Mouse (Mus musculus) midbrain, postnatal 0 days (tissue): ENCODE measurements around the gene Klhl3. TPM values are rescaled to one million over a fixed set of nuclear protein-coding genes. Genes with fewer than 3 reads are reported as not detected.

Experiments used
- ATAC-seq: fragments of 200-750 bp; cut with Nextera tagmentation; 2 replicates; pipeline ENCODE4 v1.8.0; 2017; ENCODE audit warnings: moderate number of reproducible peaks, mild to moderate bottlenecking, moderate TSS enrichment, moderate library complexity; ENCODE audit not compliant: low FRiP score
- DNase-seq: peaks from one replicate; pipeline ENCODE4 v3.0.0-alpha.2; 2015; ENCODE audit warnings: low spot score
- H3K27ac ChIP-seq: fragments of 300-500 bp; sonication (generic); 2 replicates; pipeline ENCODE4 v1.5.1; 2014; ENCODE audit warnings: low read depth, mild to moderate bottlenecking, low read length, mixed read lengths
- H3K27me3 ChIP-seq: fragments of 300-500 bp; sonication (generic); 2 replicates; pipeline ENCODE4 v1.6.1; 2014; ENCODE audit warnings: low read length, control low read depth, mixed read lengths; ENCODE audit not compliant: insufficient read depth
- H3K36me3 ChIP-seq: fragments of 300-500 bp; sonication (generic); 2 replicates; pipeline ENCODE4 v1.6.1; 2014; ENCODE audit warnings: low read length, control low read depth, mixed read lengths; ENCODE audit not compliant: insufficient read depth
- H3K4me1 ChIP-seq: fragments of 300-500 bp; sonication (generic); 2 replicates; pipeline ENCODE4 v1.6.1; 2014; ENCODE audit warnings: mild to moderate bottlenecking, control low read depth, antibody characterized with exemption, low read length, mixed read lengths; ENCODE audit not compliant: insufficient read depth
- H3K4me2 ChIP-seq: fragments of 300-500 bp; sonication (generic); 2 replicates; pipeline ENCODE4 v1.6.1; 2014; ENCODE audit warnings: low read depth, mild to moderate bottlenecking, low read length, mixed read lengths; ENCODE audit not compliant: poor library complexity, severe bottlenecking
- H3K4me3 ChIP-seq: fragments of 300-500 bp; sonication (generic); 2 replicates; pipeline ENCODE4 v1.5.1; 2014; ENCODE audit warnings: low read depth, mild to moderate bottlenecking, low read length, moderate library complexity
- H3K9ac ChIP-seq: fragments of 300-500 bp; sonication (generic); replicated peaks from 2 replicates; pipeline ENCODE4 v1.6.1; 2014; ENCODE audit warnings: mild to moderate bottlenecking, low read length, moderate library complexity, mixed read lengths; ENCODE audit not compliant: poor library complexity, severe bottlenecking
- H3K9me3 ChIP-seq: fragments of 300-500 bp; sonication (generic); 2 replicates; pipeline ENCODE4 v1.6.1; 2016; ENCODE audit warnings: low read length, control low read depth
- CTCF ChIP-seq: IDR thresholded peaks from 2 replicates; pipeline ENCODE4 v1.5.1; 2016; ENCODE audit warnings: antibody characterized with exemption, mild to moderate bottlenecking
- WGBS: fragments of 180-500 bp; shearing (Covaris S2); extraction: QIAGEN DNeasy Blood & Tissue Kit; methylation state at CpG from one replicate; pipeline ENCODE4 v1.1.7; 2014; 5-methylcytosine and 5-hydroxymethylcytosine counted together
- polyA plus RNA-seq: library from polyadenylated mRNA; unstranded; fragments of >200 nt; fragmentation: Nextera tagmentation; extraction: Ambion mirVana; gene quantifications from 2 replicates; pipeline ENCODE4 v1.2.1, GENCODE M21; 2015
- total RNA-seq: library from RNA; depleted of rRNA; stranded (reverse); fragments of >200 nt; gene quantifications from 2 replicates; pipeline ENCODE4 v1.2.3, GENCODE M21; 2014

The Klhl3 gene
- total and polyA plus RNA-seq, 2 experiments from 2014 or later, result 11.2 to 13.4 TPM

DNA sequence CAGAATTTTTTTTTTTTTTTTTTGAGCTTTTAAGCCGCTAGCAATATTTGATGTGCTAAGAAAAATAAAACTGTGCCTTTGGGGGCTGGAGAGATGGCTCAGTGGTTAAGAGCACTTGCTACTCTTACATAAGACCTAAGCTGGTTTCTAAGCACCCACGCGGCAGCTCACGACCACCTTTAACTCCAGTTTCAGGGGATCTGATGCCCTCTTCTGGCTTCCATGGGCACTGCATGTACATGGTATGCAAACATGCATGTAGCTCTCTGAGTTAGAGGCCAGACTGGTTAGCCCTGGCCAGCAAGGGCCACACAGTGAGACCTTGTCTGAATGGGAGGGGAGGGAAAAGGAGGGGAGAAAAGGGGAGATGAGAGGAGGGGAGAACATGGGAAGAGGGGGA lies 68.1 kb downstream of the Klhl3 start:
- no peak overlapping the region for H3K27ac ChIP-seq
- TF ChIP-seq CTCF, result peak; percentile 58
- no peak overlapping the region for H3K4me2 ChIP-seq
- ATAC-seq (no peak), DNase-seq (no peak)
- H3K4me1 ChIP-seq, result no peaks in the 10 kb centered on the region
- peaks cover 11% of the 10 kb centered on the region; the same call in 1 of the 2 replicates for H3K36me3 ChIP-seq
- no peak overlapping the region for H3K4me3 ChIP-seq
- no peak overlapping the region for H3K9ac ChIP-seq
- WGBS, result 40% methylated on average over 4 of the region's 4 CpGs
- H3K27me3 ChIP-seq, result no peaks in the 10 kb centered on the region
- H3K9me3 ChIP-seq, result no peaks in the 10 kb centered on the region

DNA sequence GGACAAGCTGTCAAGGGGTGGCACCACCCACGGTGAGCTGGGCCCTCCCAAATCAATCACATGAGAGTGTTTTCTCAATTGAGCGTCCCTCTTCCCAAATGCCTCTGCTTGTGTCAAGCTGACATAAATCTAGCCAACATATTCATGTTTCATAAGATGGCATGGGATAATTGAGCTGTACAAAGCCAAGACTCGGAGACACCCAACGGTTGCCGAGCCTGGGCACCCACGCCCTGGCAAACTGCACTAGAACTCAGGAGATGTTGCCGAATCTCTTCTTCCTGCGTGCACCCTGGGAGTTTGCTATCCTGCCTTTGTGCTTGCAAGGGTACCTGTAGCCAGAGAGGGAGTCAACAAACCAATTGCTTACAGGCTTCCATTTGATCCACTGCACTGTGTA lies 70.1 kb downstream of the Klhl3 start:
- Histone ChIP-seq H3K36me3 (peaks cover 14% of the 10 kb centered on the region; the same call in 1 of the 2 replicates), H3K27me3 (no peaks in the 10 kb centered on the region), H3K9me3 (no peaks in the 10 kb centered on the region), H3K9ac (no peak overlapping the region), H3K4me3 (no peak overlapping the region), H3K4me2 (no peak overlapping the region), H3K27ac (no peak overlapping the region), H3K4me1 (no peaks in the 10 kb centered on the region)
- no peak for TF ChIP-seq CTCF
- WGBS, result 95% methylated on average over 8 of the region's 8 CpGs
- DNase-seq, result no peak
- ATAC-seq, result no peak

DNA sequence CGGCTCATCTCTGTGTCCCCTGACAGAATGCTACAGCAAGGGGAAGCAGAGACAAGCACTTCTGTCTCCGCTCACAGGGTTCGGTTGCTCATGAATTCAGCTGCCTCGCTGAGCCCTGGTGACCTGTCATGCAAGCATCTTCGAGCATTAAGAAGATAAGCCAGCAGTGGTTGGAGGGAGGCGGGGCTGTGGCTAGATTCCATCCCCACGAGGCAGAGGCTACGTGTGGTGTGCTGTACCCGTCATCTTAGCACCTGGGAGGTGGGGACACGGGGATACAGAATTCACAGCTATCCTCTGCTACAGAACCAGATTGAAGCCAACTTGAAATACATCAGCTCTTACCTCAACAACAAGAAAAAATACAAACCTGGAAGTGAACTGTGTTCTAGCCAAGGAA lies 73.3 kb downstream of the Klhl3 start:
- no peak overlapping the region for H3K27ac ChIP-seq
- H3K9ac ChIP-seq, result no peak overlapping the region
- 74% methylated on average over 10 of the region's 10 CpGs for WGBS
- H3K4me2 ChIP-seq, result no peak overlapping the region
- H3K4me1 ChIP-seq, result no peaks in the 10 kb centered on the region
- H3K4me3 ChIP-seq, result no peak overlapping the region
- ATAC-seq (no peak), DNase-seq (no peak)
- TF ChIP-seq CTCF, result no peak
- no peaks in the 10 kb centered on the region for H3K27me3 ChIP-seq
- no peaks in the 10 kb centered on the region for H3K9me3 ChIP-seq
- H3K36me3 ChIP-seq, result peaks cover 11% of the 10 kb centered on the region; the same call in 1 of the 2 replicates

DNA sequence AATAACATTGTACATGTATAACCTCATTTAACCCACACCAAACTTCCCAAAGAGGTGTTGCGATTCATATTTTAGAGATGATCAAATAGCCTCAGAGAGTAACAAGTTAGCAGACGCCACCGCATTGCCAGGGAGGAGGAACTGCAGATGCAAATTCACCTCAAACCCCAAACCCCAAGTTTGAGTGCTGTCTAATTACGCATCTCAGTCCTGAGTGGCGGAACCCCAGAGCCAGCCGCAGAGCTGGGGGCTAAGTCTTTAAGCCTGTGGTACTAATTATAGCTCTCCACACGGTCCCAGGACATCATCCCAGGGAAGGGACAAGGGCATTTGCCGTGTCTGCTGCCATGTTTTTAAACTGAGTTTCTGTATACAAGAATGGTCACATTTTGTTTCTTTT lies 75.9 kb downstream of the Klhl3 start:
- Histone ChIP-seq H3K4me2 (no peak overlapping the region), H3K27ac (no peak overlapping the region), H3K27me3 (no peaks in the 10 kb centered on the region), H3K36me3 (peaks cover 11% of the 10 kb centered on the region; the same call in 1 of the 2 replicates), H3K4me3 (no peak overlapping the region), H3K9me3 (no peaks in the 10 kb centered on the region), H3K9ac (no peak overlapping the region), H3K4me1 (no peaks in the 10 kb centered on the region)
- ATAC-seq (no peak), DNase-seq (no peak)
- WGBS, result 71% methylated on average over 8 of the region's 8 CpGs
- TF ChIP-seq CTCF, result no peak

DNA sequence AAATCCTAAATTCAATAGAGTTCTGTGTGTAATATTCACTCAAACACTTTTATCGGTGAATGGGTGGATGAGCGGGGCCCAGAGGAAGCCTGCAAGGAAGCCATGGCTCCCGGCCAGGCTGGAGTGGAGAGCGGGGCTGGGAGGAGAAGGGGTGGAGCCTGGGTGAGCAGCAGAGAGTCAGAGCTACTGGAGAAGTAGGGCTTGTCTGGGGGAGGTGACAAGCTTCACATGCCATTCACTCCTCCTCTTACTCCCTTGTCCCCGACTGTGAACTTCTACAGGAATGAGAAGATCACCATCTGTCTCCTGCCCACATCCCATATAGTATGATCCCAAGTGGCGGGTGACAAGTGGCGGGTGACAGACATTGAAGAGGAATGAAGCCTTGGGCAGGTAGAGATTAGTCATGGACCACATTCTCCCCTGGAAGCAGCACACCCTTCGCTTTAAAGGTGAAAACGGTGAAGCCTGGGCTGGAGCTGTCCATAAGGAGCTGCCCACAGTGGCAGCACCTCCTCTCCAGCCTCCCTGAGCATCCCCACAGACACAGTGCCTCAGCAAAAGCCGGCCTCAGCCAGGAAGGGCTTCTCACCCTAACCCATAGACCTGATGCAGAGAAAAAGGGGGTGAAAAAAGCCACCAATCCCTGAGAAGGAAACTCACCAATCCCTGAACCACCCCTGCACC lies 77.8 kb downstream of the Klhl3 start:
- no peak overlapping the region for H3K9ac ChIP-seq
- H3K9me3 ChIP-seq, result no peaks in the 10 kb centered on the region
- no peak overlapping the region for H3K4me2 ChIP-seq
- ATAC-seq, result no peak
- no peak for TF ChIP-seq CTCF
- H3K4me1 ChIP-seq, result no peaks in the 10 kb centered on the region
- H3K27me3 ChIP-seq, result no peaks in the 10 kb centered on the region
- peaks cover 11% of the 10 kb centered on the region for H3K36me3 ChIP-seq
- peak; percentile 39 for DNase-seq
- no peak overlapping the region for H3K27ac ChIP-seq
- 67% methylated on average over 10 of the region's 10 CpGs for WGBS
- H3K4me3 ChIP-seq, result no peak overlapping the region

DNA sequence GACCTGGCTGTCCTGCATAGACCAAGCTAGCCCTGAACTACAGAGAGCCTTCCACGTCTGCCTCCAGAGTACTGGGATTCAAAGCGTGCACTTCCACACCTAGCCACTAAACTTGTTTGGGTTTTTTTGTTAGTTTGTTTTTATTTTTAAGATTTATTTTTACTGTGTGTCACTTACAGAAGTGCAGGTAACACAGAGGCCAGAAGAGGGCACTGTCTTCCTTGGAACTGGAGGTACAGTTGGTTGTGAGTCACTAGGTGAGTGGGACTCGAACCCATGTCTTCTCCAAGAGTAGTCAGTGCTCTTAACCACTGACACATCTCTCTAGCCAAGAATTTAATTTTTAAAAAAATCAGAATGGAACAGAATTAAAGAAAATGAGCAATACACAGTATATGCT lies 78.4 kb downstream of the Klhl3 start:
- peak; percentile 40 for TF ChIP-seq CTCF
- H3K4me2 ChIP-seq, result no peak overlapping the region
- WGBS, result 94% methylated on average over 3 of the region's 3 CpGs

More for the DNA sequence above, 78.4 kb downstream of the Klhl3 start:
- Histone ChIP-seq H3K27ac (no peak overlapping the region), H3K4me3 (no peak overlapping the region), H3K4me1 (no peaks in the 10 kb centered on the region), H3K36me3 (peaks cover 16% of the 10 kb centered on the region), H3K9me3 (no peaks in the 10 kb centered on the region), H3K27me3 (no peaks in the 10 kb centered on the region), H3K9ac (no peak overlapping the region)
- DNase-seq (no peak), ATAC-seq (no peak)
